Mouse (Mus musculus) brain, embryonic 14.5 days (tissue): Measurements from ENCODE around the gene Usp29.

Experiments
- CTCF ChIP-seq: fragments of 200-500 bp; IDR thresholded peaks from 2 replicates; pipeline ENCODE4 v1.5.1; 2012; ENCODE audit warnings: inconsistent platforms, mild to moderate bottlenecking, moderate library complexity, borderline replicate concordance; ENCODE audit not compliant: insufficient read depth, insufficient read length; ENCODE audit errors: extremely low read depth
- POLR2A ChIP-seq: fragments of 200-500 bp; IDR thresholded peaks from 2 replicates; pipeline ENCODE4 v1.6.1; 2012; ENCODE audit warnings: mild to moderate bottlenecking, inconsistent platforms, borderline replicate concordance; ENCODE audit not compliant: poor library complexity, insufficient read depth, insufficient read length, severe bottlenecking; ENCODE audit errors: extremely low read depth

DNA sequence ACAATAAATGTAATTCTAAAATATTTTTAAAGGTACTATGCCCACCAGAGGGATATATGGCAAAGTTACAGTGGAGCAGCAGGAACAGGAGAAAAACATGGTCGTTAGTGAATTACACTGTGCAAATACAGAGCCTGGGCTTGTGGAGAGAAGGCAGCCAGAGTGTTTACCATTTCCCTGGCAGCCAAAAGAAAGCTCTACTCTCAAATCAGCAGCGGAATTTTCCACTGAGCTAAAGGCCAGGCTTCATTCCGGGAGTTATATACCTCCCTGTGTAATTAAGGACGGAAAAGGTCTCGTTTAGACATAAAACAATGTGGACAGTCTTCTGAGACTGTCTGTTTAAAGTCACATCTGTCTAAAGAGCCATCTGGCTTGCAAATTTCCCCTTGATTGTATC is 204.4 kb downstream of the Usp29 start:
- TF ChIP-seq CTCF (no peak), POLR2A (no peak)
